Mouse (Mus musculus): ENCODE data around the gene Gast. TPM values are rescaled to one million over a fixed set of nuclear protein-coding genes. Genes with fewer than 3 reads are reported as not detected.

Gene Gast
- polyA plus RNA-seq (2015; fragmentation: Nextera tagmentation; extraction: Ambion mirVana) = not detected in 2 replicates

DNA sequence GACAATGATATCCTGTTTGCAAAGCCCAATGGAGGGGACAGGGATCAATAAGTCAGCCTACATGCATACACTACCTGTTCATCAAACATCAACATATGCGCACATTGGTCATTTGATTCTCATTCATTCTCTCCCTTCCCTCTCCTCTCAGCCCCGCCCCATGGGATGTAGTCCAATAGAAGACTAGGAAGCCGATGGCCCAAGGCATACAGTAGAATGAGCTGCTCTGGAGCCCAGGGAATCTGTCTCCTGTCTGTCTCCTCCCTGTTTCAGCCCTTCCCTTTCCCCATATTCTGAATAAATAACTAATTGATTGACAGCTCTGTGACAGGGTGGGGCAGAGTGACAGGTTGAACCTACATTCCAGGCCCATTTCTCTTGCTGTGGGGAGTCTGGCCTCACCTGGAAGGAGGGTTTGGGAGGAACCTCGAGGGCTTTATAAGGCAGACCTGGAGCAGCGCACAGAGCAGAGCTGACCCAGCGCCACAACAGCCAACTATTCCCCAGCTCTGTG is at the start of gene Gast:
Gene Gast, plus strand, starts transcription at position 464 of the 514 bp plus-strand sequence.
- H3K9me3 ChIP-seq (replicated peaks) = no peaks in the 10 kb centered on the region
- H3K4me2 ChIP-seq = no peak within 1 kb of the TSS
- ATAC-seq (replicated peaks; ENCODE audit: low FRiP score) = no peak
- no peak within 1 kb of the TSS for H3K4me3 ChIP-seq (replicated peaks)
- H3K27ac ChIP-seq = no peak within 1 kb of the TSS
- H3K27me3 ChIP-seq = no peaks in the 10 kb centered on the region
- WGBS = 82% methylated on average over 6 of the region's 6 CpGs
- 0 out of 2 replicates have a peak, but pooled peaks cover 5% of the 10 kb centered on the region for H3K4me1 ChIP-seq
- H3K9ac ChIP-seq = no peak within 1 kb of the TSS
- no peaks in the 10 kb centered on the region for H3K36me3 ChIP-seq

DNA sequence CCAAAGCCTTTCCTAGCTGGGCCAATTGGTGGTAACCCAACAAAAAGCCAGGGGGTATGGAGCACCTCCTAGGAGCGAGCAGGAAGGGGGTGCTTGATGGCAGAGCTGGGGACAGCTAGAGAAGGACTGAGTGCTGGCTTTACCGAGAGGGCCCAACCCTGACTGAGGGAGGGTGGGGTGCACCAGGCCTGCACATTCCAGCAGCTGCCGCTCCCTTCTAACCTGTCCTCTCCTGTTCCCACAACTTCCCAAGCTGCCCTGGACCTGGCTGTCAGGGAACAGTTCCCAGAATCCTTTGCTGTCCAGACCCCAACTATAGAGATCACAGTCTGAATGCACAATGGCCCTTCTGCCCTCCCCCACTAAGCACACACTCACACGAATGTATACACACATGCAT is 49.2 kb upstream of the Gast start:
- Histone ChIP-seq H3K4me1 (peaks cover 8% of the 10 kb centered on the region; the same call in 1 of the 2 replicates), H3K9me3 (replicated peaks) (no peaks in the 10 kb centered on the region), H3K27me3 (no peaks in the 10 kb centered on the region), H3K36me3 (no peaks in the 10 kb centered on the region), H3K4me2 (no peak overlapping the region), H3K27ac (no peak overlapping the region), H3K9ac (no peak overlapping the region), H3K4me3 (replicated peaks) (no peak overlapping the region)
- 71% methylated on average over 4 of the region's 4 CpGs for WGBS
- ATAC-seq (replicated peaks; ENCODE audit: low FRiP score) = no peak

DNA sequence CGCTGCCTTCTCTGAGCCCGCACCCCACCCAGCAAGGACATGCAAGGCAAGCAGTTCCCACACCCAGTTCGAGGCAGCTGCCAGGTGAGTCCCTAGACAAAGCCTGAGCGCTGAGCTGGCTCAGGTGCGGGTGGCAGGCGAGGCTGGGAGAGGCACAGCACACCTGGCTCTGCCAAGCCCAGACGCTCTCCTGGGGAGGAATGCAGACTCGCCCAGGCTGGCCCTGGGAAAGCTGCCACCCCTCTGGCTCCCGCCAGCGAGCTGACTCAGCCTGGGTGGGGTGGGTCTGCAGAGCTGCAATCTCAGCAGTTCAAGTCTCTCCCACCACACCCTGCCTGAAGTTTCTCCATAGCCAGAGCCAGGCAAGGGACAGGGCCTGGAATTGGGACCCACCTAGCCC is 47.2 kb upstream of the Gast start:
- H3K27me3 ChIP-seq = no peaks in the 10 kb centered on the region
- H3K9me3 ChIP-seq (replicated peaks) = no peaks in the 10 kb centered on the region
- H3K4me2 ChIP-seq = no peak overlapping the region
- ATAC-seq (replicated peaks; ENCODE audit: low FRiP score) = peak; percentile 19; the same call in 1 of the 2 replicates
- H3K4me3 ChIP-seq (replicated peaks) = no peak overlapping the region
- H3K27ac ChIP-seq = 0 out of 2 replicates have a peak overlapping the region, but pooled peaks have one; percentile 5
- peaks cover 18% of the 10 kb centered on the region; the same call in 1 of the 2 replicates for H3K4me1 ChIP-seq
- H3K36me3 ChIP-seq = no peaks in the 10 kb centered on the region
- 53% methylated on average over 10 of the region's 10 CpGs for WGBS
- no peak overlapping the region for H3K9ac ChIP-seq

DNA sequence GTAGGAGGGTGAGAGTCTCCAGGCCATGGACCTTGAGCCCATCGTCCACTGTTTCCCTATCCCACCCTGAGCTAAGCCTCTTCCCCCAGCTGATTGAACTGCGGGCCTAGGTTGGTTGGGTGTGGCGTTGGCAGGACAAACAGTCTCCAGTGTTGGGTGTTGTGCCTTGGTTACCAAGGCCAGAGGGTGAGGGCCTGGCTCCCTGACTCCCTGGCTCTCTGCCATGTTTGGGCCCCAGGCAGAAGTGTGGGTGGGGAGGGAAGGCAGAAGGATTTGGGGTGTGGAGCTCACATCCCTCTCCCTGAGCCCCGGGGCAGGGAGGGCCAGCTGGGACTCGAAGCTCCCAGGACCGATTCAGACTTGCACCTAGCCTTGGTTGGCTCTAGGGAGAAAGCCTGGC is 45.3 kb upstream of the Gast start:
- Histone ChIP-seq H3K27me3 (no peaks in the 10 kb centered on the region), H3K9ac (no peak overlapping the region), H3K4me3 (replicated peaks) (no peak overlapping the region), H3K4me1 (peaks cover 18% of the 10 kb centered on the region; the same call in 1 of the 2 replicates), H3K27ac (no peak overlapping the region), H3K36me3 (no peaks in the 10 kb centered on the region), H3K4me2 (no peak overlapping the region), H3K9me3 (replicated peaks) (no peaks in the 10 kb centered on the region)
- 88% methylated on average over 6 of the region's 6 CpGs for WGBS
- no peak for ATAC-seq (replicated peaks; ENCODE audit: low FRiP score)

DNA sequence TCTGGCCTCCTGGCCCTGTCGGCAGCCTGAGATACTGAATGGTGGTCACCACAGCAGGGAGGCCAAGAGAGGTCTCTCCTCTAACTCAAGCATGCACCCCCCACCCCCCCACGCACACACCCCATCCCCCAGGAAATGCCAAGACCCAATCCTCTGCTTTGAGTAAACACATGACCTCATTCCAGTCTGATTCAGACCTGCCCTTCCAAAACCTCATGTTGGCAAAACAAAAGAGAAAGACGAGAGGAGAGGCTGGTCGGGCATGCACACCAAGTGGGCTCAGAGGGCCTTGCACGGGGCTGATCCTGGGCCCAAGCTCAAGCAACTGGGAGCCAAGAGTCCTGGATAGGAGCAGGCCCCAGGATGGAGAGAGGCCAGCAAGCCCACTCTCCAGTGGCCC is 44.0 kb upstream of the Gast start:
- Histone ChIP-seq H3K4me3 (replicated peaks) (no peak overlapping the region), H3K27me3 (no peaks in the 10 kb centered on the region), H3K9ac (no peak overlapping the region), H3K27ac (no peak overlapping the region; the same call in 1 of the 2 replicates), H3K9me3 (replicated peaks) (no peaks in the 10 kb centered on the region), H3K4me2 (no peak overlapping the region), H3K4me1 (peaks cover 18% of the 10 kb centered on the region; the same call in 1 of the 2 replicates), H3K36me3 (no peaks in the 10 kb centered on the region)
- 43% methylated on average over 5 of the region's 5 CpGs for WGBS
- ATAC-seq (replicated peaks; ENCODE audit: low FRiP score) = no peak

DNA sequence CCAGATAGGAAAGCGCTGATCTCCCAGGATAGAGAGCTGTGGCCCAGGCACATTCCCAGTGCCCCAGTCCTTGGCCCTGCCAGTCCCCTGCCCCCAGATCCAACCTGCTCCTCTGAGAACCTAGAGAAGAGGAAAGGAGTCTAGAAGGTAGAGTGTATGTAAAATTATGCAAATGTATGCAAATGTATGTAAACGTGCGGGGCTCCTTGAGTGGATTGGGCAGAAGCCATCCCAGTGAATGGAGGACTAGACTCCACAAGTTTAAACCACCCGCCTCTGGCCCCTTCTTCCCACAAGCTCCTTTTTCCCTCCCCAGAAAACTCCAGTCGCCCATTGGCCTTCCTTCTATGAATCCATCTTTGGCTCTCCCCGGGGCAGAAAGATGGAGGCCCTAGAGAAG is 41.3 kb upstream of the Gast start:
- Histone ChIP-seq H3K27ac (no peak overlapping the region), H3K4me3 (replicated peaks) (no peak overlapping the region), H3K9me3 (replicated peaks) (no peaks in the 10 kb centered on the region), H3K4me1 (0 out of 2 replicates have a peak, but pooled peaks cover 15% of the 10 kb centered on the region), H3K9ac (no peak overlapping the region), H3K36me3 (no peaks in the 10 kb centered on the region), H3K27me3 (no peaks in the 10 kb centered on the region), H3K4me2 (no peak overlapping the region)
- no peak for ATAC-seq (replicated peaks; ENCODE audit: low FRiP score)
- 61% methylated on average over 6 of the region's 6 CpGs for WGBS

DNA sequence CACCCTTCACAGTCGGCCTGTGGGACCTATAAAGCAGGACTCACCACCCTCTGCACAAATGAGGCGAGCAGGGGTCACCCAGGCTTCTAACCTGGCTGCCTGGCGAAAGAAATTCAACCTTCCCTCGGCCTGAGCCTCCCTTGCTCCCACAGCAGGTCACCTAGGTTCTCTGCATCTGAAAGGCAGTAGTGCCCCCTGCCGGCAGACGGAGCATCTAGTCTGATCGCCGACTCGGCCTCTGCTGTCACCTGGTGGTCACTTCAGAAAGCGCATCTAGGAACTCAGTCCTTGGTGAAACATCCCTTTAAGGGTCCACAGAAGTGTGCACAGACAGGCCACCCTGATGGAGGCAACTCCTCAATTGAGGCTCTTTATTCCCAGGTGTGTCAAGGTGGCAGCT is 38.9 kb upstream of the Gast start:
- H3K27ac ChIP-seq = no peak overlapping the region
- H3K4me3 ChIP-seq (replicated peaks) = no peak overlapping the region
- H3K4me1 ChIP-seq = 0 out of 2 replicates have a peak, but pooled peaks cover 14% of the 10 kb centered on the region
- no peaks in the 10 kb centered on the region for H3K27me3 ChIP-seq
- 5% methylated on average over 10 of the region's 10 CpGs for WGBS
- H3K36me3 ChIP-seq = no peaks in the 10 kb centered on the region
- H3K9ac ChIP-seq = no peak overlapping the region
- ATAC-seq (replicated peaks; ENCODE audit: low FRiP score) = peak; percentile 58; the same call in 1 of the 2 replicates
- H3K4me2 ChIP-seq = peak overlapping the region; percentile 33
- no peaks in the 10 kb centered on the region for H3K9me3 ChIP-seq (replicated peaks)

DNA sequence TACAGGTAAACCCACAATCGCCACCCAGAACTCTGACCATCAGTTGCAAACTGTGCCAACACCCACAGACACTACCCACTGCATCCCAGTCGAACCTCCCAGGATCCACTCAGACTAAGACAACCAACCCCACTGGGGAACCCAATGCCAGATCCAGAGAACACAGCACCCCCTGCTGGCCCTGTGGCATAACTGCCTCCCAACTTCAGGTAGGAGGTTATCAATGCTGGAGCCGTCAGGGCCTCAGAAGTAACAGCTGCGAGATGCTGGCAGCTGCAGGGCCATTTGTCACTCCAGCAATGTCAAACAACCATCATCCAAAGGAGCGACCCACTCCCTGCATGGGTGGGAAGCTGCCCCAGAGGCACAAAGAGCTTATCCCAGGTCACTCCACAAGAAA is 36.4 kb upstream of the Gast start:
- Histone ChIP-seq H3K4me1 (0 out of 2 replicates have a peak, but pooled peaks cover 7% of the 10 kb centered on the region), H3K27me3 (0 out of 2 replicates have a peak, but pooled peaks cover 6% of the 10 kb centered on the region), H3K9ac (no peak overlapping the region), H3K9me3 (replicated peaks) (no peaks in the 10 kb centered on the region), H3K4me2 (peak overlapping the region; percentile 43), H3K36me3 (no peaks in the 10 kb centered on the region), H3K4me3 (replicated peaks) (no peak overlapping the region), H3K27ac (no peak overlapping the region)
- no peak for ATAC-seq (replicated peaks; ENCODE audit: low FRiP score)
- WGBS = 36% methylated on average over 5 of the region's 5 CpGs

DNA sequence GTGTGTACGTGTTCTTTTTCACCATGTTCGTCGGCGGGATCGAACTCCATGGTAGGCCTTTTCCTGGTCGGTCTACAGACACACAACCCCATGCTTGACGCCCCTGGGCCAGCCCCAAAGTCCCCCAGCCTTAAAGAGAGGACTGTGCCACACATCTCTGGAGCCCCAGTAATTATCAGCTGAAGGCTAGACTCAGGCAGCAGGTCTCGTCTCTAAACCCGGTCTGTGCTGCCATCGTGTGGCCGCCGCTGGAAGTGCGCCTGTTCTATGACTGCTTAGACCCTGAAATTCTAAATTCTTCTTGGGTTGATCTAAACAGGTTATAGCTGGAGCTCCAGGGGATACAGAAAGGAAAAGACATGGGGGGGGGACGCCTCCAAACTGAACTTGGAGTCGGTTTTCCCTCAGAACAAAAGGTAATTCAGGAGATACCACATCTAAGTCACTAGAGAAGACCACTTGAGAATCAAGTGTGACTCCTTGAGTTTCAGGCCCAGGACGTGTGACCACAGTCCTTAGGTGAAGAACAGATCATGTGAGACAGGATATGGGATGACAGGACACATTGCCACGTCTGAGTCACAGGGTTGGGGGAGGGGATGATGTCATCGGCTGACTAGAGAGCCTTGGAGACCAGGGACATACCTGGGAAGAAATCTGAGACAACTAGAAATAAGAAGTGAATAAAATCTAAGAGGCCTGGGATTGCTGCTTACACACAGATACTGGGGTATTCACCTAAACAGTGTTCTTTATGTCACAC is 35.8 kb upstream of the Gast start:
- H3K9ac ChIP-seq = no peak overlapping the region
- 19% methylated on average over 18 of the region's 18 CpGs for WGBS

DNA sequence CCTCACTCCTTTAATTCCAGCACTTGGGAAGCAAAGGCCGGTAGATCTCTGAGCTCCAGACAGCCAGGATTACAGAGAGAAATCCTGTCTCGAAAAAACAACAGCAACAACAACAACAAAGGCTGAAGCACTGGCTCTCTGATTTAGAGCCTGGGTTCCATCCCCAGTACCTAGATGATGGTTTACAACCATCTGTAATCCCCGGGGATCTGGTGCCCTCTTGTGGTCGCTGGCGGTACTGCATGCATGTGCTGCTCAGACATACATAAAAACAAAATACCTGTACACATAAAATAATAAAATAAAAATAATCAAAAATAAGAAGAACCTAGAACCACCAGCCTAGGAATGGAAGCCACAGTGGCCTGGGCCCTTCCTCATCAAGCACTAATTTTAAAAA is 33.9 kb upstream of the Gast start:
- Histone ChIP-seq H3K4me2 (peak overlapping the region; percentile 7; the same call in 1 of the 2 replicates), H3K27me3 (0 out of 2 replicates have a peak, but pooled peaks cover 6% of the 10 kb centered on the region), H3K9me3 (replicated peaks) (no peaks in the 10 kb centered on the region), H3K36me3 (no peaks in the 10 kb centered on the region), H3K4me3 (replicated peaks) (no peak overlapping the region), H3K27ac (no peak overlapping the region), H3K9ac (no peak overlapping the region), H3K4me1 (0 out of 2 replicates have a peak, but pooled peaks cover 7% of the 10 kb centered on the region)
- no peak for ATAC-seq (replicated peaks; ENCODE audit: low FRiP score)
- WGBS = 12% methylated on average over 5 of the region's 5 CpGs

More for the DNA sequence above, 35.8 kb upstream of the Gast start:
- H3K4me2 ChIP-seq = peak overlapping the region; percentile 43
- no peak overlapping the region for H3K27ac ChIP-seq
- H3K4me3 ChIP-seq (replicated peaks) = peak overlapping the region; percentile 23; the same call in 1 of the 2 replicates
- H3K4me1 ChIP-seq = 0 out of 2 replicates have a peak, but pooled peaks cover 7% of the 10 kb centered on the region
- ATAC-seq (replicated peaks; ENCODE audit: low FRiP score) = 0 out of 2 replicates have a peak, but pooled peaks have one; percentile 49
- H3K9me3 ChIP-seq (replicated peaks) = no peaks in the 10 kb centered on the region
- no peaks in the 10 kb centered on the region for H3K36me3 ChIP-seq
- 0 out of 2 replicates have a peak, but pooled peaks cover 6% of the 10 kb centered on the region for H3K27me3 ChIP-seq

DNA sequence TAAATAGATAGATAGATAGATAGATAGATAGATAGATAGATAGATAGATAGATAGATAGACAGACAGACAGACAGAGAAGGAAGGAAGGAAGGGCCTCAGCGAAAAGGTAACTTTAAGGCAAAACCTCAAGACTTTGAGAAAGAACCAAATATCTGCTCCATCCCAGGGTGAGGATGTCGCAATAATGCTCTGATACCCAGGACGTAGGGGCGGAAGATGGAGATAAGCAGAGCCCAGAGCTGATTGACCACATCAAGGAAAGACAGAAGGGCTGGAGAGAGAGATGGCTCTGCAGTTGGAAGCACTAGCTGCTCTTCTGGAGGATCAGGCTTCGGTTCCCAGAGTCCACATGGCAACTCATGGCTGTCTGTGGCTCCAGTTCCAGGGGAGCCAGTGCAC is 32.9 kb upstream of the Gast start:
- no peak overlapping the region for H3K4me2 ChIP-seq
- H3K4me3 ChIP-seq (replicated peaks) = no peak overlapping the region
- WGBS = 89% methylated on average over 5 of the region's 5 CpGs
- no peak overlapping the region for H3K9ac ChIP-seq
- H3K9me3 ChIP-seq (replicated peaks) = no peaks in the 10 kb centered on the region
- no peak overlapping the region for H3K27ac ChIP-seq
- ATAC-seq (replicated peaks; ENCODE audit: low FRiP score) = no peak
- no peaks in the 10 kb centered on the region for H3K36me3 ChIP-seq
- H3K4me1 ChIP-seq = 0 out of 2 replicates have a peak, but pooled peaks cover 6% of the 10 kb centered on the region
- 0 out of 2 replicates have a peak, but pooled peaks cover 6% of the 10 kb centered on the region for H3K27me3 ChIP-seq

DNA sequence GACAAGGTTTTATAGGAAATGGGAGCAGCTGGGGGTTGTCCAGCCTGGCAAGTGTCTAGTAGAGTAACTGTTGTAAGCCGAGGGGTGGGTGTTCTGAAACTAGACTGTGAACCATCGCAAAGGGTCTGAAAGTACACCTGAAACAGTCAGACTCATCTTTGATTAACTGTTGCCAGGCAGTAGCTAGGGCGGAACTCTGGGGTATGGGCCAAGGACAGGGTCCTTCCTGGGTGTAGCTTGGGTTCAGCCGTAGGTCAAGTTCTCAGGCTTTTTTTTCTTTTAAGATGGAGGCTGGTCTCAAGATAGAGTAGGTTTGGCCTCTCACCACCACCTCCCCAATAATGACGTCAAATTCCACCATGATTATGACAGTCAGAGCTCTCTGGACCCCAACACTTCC is 26.3 kb upstream of the Gast start:
- no peak overlapping the region for H3K27ac ChIP-seq
- H3K9ac ChIP-seq = no peak overlapping the region
- H3K36me3 ChIP-seq = no peaks in the 10 kb centered on the region
- ATAC-seq (replicated peaks; ENCODE audit: low FRiP score) = no peak
- no peaks in the 10 kb centered on the region for H3K27me3 ChIP-seq
- no peaks in the 10 kb centered on the region for H3K4me1 ChIP-seq
- H3K4me3 ChIP-seq (replicated peaks) = no peak overlapping the region
- WGBS = 89% methylated on average over 5 of the region's 5 CpGs
- no peak overlapping the region for H3K4me2 ChIP-seq
- no peaks in the 10 kb centered on the region for H3K9me3 ChIP-seq (replicated peaks)
